Mouse (Mus musculus) neural tube, embryonic 15.5 days (tissue): ENCODE results near the gene Phex. TPM values are rescaled to one million over a fixed set of nuclear protein-coding genes. Genes with fewer than 3 reads are reported as not detected.

Experiments used
- ATAC-seq: fragments of 200-750 bp; cut with Nextera tagmentation; 2 replicates; pipeline ENCODE4 v1.8.0; 2017; ENCODE audit warnings: mild to moderate bottlenecking, moderate TSS enrichment, moderate library complexity; ENCODE audit not compliant: low FRiP score
- H3K27ac ChIP-seq: fragments of 300-500 bp; sonication (generic); replicated peaks from 2 replicates; pipeline ENCODE4 v1.5.1; 2015; ENCODE audit warnings: mild to moderate bottlenecking, inconsistent platforms
- H3K27me3 ChIP-seq: fragments of 300-500 bp; sonication (generic); replicated peaks from 2 replicates; pipeline ENCODE4 v1.6.1; 2015; ENCODE audit warnings: inconsistent platforms
- H3K36me3 ChIP-seq: fragments of 300-500 bp; sonication (generic); 2 replicates; pipeline ENCODE4 v1.6.1; 2015; ENCODE audit warnings: inconsistent platforms
- H3K4me1 ChIP-seq: fragments of 300-500 bp; sonication (generic); 2 replicates; pipeline ENCODE4 v1.6.1; 2015; ENCODE audit warnings: inconsistent platforms
- H3K4me2 ChIP-seq: fragments of 300-500 bp; sonication (generic); 2 replicates; pipeline ENCODE4 v1.6.1; 2015; ENCODE audit warnings: inconsistent platforms, mild to moderate bottlenecking, moderate library complexity
- H3K4me3 ChIP-seq: fragments of 300-500 bp; sonication (generic); replicated peaks from 2 replicates; pipeline ENCODE4 v1.5.1; 2015; ENCODE audit warnings: mild to moderate bottlenecking, inconsistent platforms
- H3K9ac ChIP-seq: fragments of 300-500 bp; sonication (generic); replicated peaks from 2 replicates; pipeline ENCODE4 v1.6.1; 2015; ENCODE audit warnings: mild to moderate bottlenecking, inconsistent platforms
- H3K9me3 ChIP-seq: fragments of 300-500 bp; sonication (generic); replicated peaks from 2 replicates; pipeline ENCODE4 v1.6.1; 2016; ENCODE audit warnings: inconsistent platforms
- WGBS: fragments of 180-500 bp; shearing (Covaris S2); methylation state at CpG from one replicate; pipeline ENCODE4 v1.1.7; 2015; ENCODE audit warnings: mixed read lengths; 5-methylcytosine and 5-hydroxymethylcytosine counted together
- polyA plus RNA-seq: library from polyadenylated mRNA; unstranded; fragments of >200 nt; fragmentation: Nextera tagmentation; extraction: Ambion mirVana; gene quantifications from 2 replicates; pipeline ENCODE4 v1.2.1, GENCODE M21; 2015

Phex gene
- polyA plus RNA-seq = 0.43 and 0.56 TPM in 2 replicates

DNA sequence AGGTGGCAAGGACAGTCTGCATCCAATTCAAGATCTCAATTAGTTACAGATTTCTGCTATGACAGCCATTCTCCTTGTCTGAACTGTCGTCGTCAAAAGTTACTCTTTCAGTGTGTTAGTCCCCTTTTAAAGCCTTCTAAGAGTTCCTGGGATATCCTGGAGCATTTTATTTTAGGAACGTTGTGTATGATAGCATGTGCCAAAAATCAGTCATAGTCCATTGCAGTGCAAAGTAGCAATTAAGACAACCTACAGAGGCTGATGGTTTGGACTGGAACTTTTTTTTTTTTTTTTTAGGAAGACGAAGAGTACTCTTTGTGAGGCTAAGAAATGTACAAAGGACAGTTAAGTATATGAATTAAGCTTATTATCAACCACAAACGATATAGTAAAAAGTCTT, at the start of gene Phex:
Phex (minus strand) TSS at position 101 of the 400 bp plus-strand sequence.
- Histone ChIP-seq H3K36me3 (no peaks in the 10 kb centered on the region), H3K4me1 (no peaks in the 10 kb centered on the region), H3K4me3 (no peak within 1 kb of the TSS), H3K4me2 (no peak within 1 kb of the TSS), H3K27me3 (no peaks in the 10 kb centered on the region), H3K27ac (no peak within 1 kb of the TSS), H3K9ac (no peak within 1 kb of the TSS), H3K9me3 (no peaks in the 10 kb centered on the region)
- no peak for ATAC-seq
- WGBS = 77% methylated on average over 5 of the region's 5 CpGs

DNA sequence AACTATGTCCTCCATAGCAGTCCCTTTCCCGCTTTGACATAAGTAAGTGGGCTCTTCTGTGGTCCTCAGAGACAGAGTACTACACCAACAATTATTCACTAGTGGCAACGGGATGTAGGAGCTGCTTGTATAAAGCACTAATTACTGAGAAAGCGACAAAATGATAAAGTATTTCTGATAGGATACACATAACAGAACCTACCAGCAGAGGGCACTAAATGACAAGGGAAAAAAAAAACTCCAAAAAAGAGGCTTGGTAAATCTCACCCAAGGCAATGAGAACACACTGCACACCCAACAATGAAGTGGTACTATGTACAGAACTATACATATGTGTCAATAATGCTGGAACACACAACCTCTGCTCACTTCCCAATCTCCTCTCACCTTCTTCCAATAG, 47.6 kb upstream of the Phex start:
- Histone ChIP-seq H3K27ac (no peak overlapping the region), H3K4me1 (no peaks in the 10 kb centered on the region), H3K4me3 (no peak overlapping the region), H3K27me3 (no peaks in the 10 kb centered on the region), H3K4me2 (no peak overlapping the region), H3K9me3 (no peaks in the 10 kb centered on the region), H3K9ac (no peak overlapping the region), H3K36me3 (no peaks in the 10 kb centered on the region)
- WGBS = 72% methylated on average over 3 of the region's 3 CpGs
- no peak for ATAC-seq

DNA sequence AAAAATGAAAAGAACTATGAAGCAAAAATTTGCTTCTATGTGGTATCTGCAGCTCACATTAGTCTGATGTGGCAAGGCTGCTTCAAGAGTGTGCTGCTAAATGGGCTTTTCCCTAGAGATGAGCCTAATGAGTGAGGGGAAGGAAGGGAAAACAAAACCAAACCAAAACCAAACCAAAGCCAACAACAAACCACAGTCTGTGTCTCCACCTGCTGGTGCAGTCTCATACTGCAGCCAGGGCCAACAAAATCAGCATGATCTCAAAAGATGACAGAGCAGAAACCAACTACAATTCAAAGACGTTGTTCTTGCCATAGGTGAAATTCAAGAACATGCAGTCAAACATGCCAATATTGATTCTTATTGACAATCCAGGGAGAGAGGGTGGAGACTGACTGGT, 39.3 kb upstream of the Phex start:
- Histone ChIP-seq H3K9ac (no peak overlapping the region), H3K9me3 (no peaks in the 10 kb centered on the region), H3K4me2 (no peak overlapping the region), H3K27me3 (no peaks in the 10 kb centered on the region), H3K4me3 (no peak overlapping the region), H3K4me1 (no peaks in the 10 kb centered on the region), H3K36me3 (no peaks in the 10 kb centered on the region; the same call in 1 of the 2 replicates), H3K27ac (no peak overlapping the region)
- WGBS = 43% methylated on average over 1 of the region's 1 CpGs
- ATAC-seq = no peak

DNA sequence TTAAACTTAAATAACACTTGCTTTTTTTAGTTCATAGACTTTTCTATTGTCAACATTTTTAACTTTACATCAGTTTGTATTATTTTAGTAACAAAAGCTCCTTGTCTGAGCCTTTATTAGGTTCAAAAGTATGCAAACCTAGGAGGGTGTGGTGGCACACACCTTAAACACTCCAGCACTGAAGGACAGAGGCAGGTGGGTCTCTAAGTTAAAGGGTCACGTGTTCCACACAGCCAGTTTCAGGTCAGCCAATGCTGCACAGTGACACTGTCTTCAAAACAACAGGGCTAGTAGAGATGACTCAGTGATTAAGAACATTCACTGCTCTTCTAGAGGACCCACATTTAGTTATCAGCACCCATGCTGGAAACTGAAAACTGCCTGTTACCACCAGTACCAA, 33.9 kb upstream of the Phex start:
- no peak overlapping the region for H3K4me2 ChIP-seq
- H3K27me3 ChIP-seq = no peaks in the 10 kb centered on the region
- no peak for ATAC-seq
- WGBS = 85% methylated on average over 1 of the region's 1 CpGs
- H3K9me3 ChIP-seq = no peaks in the 10 kb centered on the region
- no peak overlapping the region for H3K4me3 ChIP-seq
- no peaks in the 10 kb centered on the region for H3K4me1 ChIP-seq
- no peak overlapping the region for H3K9ac ChIP-seq
- H3K36me3 ChIP-seq = no peaks in the 10 kb centered on the region
- H3K27ac ChIP-seq = no peak overlapping the region

DNA sequence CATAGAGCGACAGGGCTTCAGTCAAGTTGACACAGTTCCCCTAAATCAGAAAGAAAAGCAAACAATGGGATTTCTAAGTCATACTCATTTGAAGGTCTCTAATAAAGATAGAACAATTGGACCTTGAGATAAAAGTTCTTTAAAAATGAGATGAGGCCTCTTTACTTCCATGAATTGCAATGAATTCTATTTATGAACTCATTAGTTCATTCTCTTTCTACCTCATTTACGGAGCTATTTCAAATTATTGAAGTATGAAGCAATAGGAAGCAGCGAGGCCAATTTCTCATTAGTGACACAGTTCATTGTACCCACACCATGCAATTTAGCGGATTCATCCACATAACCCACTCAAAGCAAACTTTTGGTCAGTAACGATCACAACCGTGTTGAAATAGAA, 32.3 kb upstream of the Phex start:
- no peak overlapping the region for H3K4me3 ChIP-seq

DNA sequence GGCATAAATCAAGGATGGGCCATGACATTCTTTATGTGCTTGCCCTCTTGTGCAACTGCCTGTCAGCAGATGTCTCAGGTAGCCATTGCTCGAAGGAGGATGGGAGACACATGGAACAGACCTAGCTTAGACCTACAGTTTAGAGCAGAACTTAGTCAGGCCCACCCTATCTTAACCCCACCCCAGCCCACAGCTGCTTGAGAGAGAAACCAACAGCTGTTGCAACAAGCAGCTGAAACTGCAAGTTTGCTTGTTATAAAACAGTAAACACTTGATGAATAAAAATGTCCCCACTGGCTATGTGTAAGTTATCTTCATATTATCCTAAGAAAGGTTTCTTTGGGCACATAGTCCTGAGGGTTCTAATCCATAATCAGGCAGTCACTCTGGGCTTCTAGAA, 19.7 kb upstream of the Phex start:
- Histone ChIP-seq H3K9me3 (no peaks in the 10 kb centered on the region), H3K27ac (no peak overlapping the region), H3K9ac (no peak overlapping the region), H3K4me2 (no peak overlapping the region), H3K4me3 (no peak overlapping the region), H3K4me1 (no peaks in the 10 kb centered on the region), H3K27me3 (no peaks in the 10 kb centered on the region), H3K36me3 (no peaks in the 10 kb centered on the region)
- no peak for ATAC-seq
- WGBS = 86% methylated on average over 1 of the region's 1 CpGs

More for the DNA sequence above, 32.3 kb upstream of the Phex start:
- no peaks in the 10 kb centered on the region for H3K4me1 ChIP-seq
- H3K4me2 ChIP-seq = no peak overlapping the region
- no peaks in the 10 kb centered on the region for H3K27me3 ChIP-seq
- no peak overlapping the region for H3K27ac ChIP-seq
- H3K9ac ChIP-seq = no peak overlapping the region
- no peak for ATAC-seq
- H3K36me3 ChIP-seq = no peaks in the 10 kb centered on the region
- 76% methylated on average over 6 of the region's 6 CpGs for WGBS
- H3K9me3 ChIP-seq = no peaks in the 10 kb centered on the region

DNA sequence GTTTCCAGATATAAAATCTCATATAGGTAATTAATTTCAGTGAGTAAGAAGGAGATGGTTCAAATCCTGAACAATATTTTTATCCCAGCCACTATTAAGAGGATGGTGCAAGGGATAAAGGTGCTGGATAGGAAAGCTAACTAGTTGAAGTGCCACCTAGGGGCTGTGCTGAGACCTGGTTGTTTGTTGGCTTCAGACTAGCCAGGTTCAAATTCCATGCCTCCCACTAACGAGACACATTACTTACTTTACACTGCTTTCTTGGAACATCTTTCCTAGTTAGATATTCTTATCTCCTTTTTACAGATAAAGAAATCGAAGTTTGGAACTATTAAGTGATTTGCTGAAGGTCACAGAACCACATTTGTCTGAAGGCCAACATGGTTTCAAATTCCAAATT, 4.3 kb upstream of the Phex start:
- no peak for ATAC-seq
- Histone ChIP-seq H3K4me3 (no peak overlapping the region), H3K4me1 (no peaks in the 10 kb centered on the region), H3K27ac (no peak overlapping the region), H3K9ac (no peak overlapping the region), H3K36me3 (no peaks in the 10 kb centered on the region), H3K4me2 (no peak overlapping the region), H3K27me3 (no peaks in the 10 kb centered on the region), H3K9me3 (no peaks in the 10 kb centered on the region)
- 76% methylated on average over 2 of the region's 2 CpGs for WGBS

DNA sequence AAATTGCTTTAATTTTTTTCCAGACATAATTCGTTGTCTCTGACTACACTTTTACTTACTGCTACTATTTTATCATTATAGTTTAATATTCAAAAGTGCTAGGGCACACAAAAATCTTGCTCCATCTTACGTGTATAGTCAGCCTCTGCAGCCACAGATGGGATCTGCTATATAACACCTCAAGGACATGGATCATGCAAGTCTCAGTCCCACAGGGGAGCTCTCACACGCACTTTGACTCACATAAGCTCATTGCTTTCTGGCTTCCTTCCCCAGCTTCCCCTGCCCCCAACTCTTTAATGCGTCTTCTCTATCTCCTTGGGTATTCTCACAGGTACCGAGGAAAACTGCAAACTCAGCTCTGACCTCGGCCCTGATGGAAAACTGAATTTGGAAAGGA, 10.2 kb downstream of the Phex start:
- no peak for ATAC-seq

DNA sequence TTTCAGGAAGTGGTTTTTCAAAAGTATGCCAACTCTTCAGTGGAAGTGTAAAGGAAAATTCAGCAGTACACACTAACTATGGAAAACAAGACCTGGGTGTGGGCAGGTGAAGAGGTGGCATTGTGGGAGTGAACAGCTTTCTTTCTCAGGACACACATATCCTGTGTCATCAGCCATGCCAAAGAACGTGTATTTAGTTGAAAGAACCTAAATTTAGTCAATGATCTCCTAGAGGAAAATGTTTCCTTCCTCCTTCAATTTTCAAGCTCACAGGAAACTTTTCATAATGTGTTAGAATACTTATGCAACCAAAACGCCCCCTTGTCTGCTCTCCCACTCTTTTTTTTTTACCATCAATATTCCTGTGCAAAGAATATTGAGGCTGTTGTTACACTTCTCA, 23.9 kb downstream of the Phex start:
- no peaks in the 10 kb centered on the region for H3K9me3 ChIP-seq
- ATAC-seq = no peak
- WGBS = 67% methylated on average over 2 of the region's 2 CpGs
- no peaks in the 10 kb centered on the region for H3K27me3 ChIP-seq
- no peak overlapping the region for H3K27ac ChIP-seq
- no peaks in the 10 kb centered on the region for H3K4me1 ChIP-seq
- H3K36me3 ChIP-seq = no peaks in the 10 kb centered on the region
- H3K9ac ChIP-seq = no peak overlapping the region
- H3K4me3 ChIP-seq = no peak overlapping the region
- no peak overlapping the region for H3K4me2 ChIP-seq

More for the DNA sequence above, 10.2 kb downstream of the Phex start:
- 68% methylated on average over 6 of the region's 6 CpGs for WGBS
- Histone ChIP-seq H3K9me3 (no peaks in the 10 kb centered on the region), H3K9ac (no peak overlapping the region), H3K27me3 (no peaks in the 10 kb centered on the region), H3K27ac (no peak overlapping the region), H3K4me1 (no peaks in the 10 kb centered on the region), H3K4me3 (no peak overlapping the region), H3K4me2 (no peak overlapping the region), H3K36me3 (no peaks in the 10 kb centered on the region)

DNA sequence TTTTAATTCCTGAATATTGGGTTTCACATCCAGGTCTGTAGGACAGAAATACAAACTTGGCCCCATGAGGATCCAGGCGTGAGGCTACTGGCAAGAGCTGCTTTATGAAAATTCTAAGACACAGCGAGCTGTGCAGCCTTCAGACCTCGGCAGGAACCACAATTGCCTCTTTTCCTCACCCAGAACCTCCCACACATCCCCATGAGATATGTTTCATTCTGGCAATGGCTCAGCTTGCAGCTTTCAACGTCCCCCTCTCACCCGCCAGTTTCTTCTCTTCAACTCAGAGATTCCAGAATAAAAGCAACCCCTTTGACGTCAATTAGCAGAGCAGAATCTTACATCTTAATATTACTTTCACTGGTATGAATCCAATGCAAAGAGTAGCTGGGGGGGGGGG, 25.0 kb downstream of the Phex start:
- Histone ChIP-seq H3K27ac (no peak overlapping the region), H3K9ac (no peak overlapping the region), H3K9me3 (no peaks in the 10 kb centered on the region), H3K27me3 (no peaks in the 10 kb centered on the region), H3K4me3 (no peak overlapping the region), H3K4me1 (no peaks in the 10 kb centered on the region), H3K4me2 (no peak overlapping the region), H3K36me3 (no peaks in the 10 kb centered on the region)
- no peak for ATAC-seq
- 84% methylated on average over 6 of the region's 6 CpGs for WGBS

DNA sequence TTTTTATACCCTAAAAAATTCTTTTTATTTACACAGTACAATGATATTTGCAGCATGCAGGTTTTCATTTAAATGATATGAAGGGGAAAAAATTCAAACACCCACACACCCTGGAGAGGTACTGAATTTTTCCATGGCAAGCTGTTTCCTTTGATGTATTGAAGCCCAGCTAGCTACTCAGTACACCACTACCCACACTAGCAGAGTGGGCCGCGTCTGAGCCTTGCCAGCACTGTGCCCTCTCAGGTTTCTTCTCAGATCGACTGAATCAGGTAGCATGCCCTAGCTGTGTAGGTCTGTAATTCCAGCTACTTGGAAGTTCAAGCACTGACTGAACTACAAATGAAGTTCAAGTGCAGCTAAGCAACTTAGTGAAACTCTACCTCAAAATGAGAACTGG, 26.7 kb downstream of the Phex start:
- Histone ChIP-seq H3K9ac (no peak overlapping the region), H3K36me3 (no peaks in the 10 kb centered on the region), H3K4me2 (no peak overlapping the region), H3K27ac (no peak overlapping the region), H3K27me3 (no peaks in the 10 kb centered on the region), H3K9me3 (no peaks in the 10 kb centered on the region), H3K4me1 (no peaks in the 10 kb centered on the region), H3K4me3 (no peak overlapping the region)
- WGBS = 87% methylated on average over 3 of the region's 3 CpGs
- no peak for ATAC-seq

DNA sequence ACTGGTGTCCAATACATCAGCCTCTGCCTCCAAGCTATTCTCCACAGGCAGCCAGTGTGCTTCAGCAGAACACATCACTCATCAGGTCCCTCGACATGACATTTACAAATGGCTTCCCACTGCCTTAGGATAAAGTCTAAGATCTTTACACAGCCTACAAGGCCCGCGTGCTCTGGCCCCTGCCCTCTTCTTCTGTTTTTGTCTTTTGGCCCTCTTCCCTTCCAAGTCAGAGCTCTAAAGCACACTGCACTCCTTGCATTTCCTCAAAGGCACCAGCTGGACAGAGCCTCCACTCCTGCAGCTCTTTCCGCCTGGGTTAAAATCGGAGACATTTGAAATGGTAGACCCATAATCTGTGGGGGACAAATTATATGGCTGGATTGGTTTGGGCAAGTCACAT, 28.1 kb downstream of the Phex start:
- ATAC-seq = no peak
- H3K27me3 ChIP-seq = no peaks in the 10 kb centered on the region
- no peaks in the 10 kb centered on the region for H3K36me3 ChIP-seq
- H3K4me1 ChIP-seq = no peaks in the 10 kb centered on the region
- H3K9me3 ChIP-seq = no peaks in the 10 kb centered on the region
- H3K27ac ChIP-seq = no peak overlapping the region
- WGBS = 74% methylated on average over 5 of the region's 5 CpGs
- no peak overlapping the region for H3K4me2 ChIP-seq
- H3K4me3 ChIP-seq = no peak overlapping the region
- H3K9ac ChIP-seq = no peak overlapping the region

DNA sequence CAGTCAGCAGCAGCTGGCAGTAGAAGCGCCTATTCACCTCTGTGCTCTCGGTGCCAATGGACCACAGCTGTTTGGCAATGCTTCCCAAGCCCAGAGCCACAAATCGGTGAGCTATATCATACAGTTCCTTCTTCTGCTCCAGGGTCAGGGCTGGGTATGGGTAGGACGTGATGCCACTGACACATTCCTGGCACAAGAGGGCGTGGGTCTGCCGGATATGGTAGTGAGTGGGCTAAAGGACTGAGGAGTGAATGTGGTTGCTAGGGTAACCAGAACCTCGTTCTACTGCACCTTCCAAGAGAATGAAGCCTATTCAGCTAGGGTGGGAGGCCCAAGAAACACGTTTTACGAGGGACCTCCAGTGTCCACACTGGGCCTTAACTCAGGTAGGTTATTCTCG, 36.3 kb downstream of the Phex start:
- WGBS = 58% methylated on average over 10 of the region's 10 CpGs
- Histone ChIP-seq H3K4me3 (no peak overlapping the region), H3K4me2 (no peak overlapping the region), H3K27ac (no peak overlapping the region), H3K4me1 (no peaks in the 10 kb centered on the region), H3K36me3 (no peaks in the 10 kb centered on the region), H3K9me3 (no peaks in the 10 kb centered on the region), H3K27me3 (no peaks in the 10 kb centered on the region), H3K9ac (no peak overlapping the region)
- ATAC-seq = no peak
